Mouse (Mus musculus) gastrocnemius, adult 2 months (tissue): ENCODE results near the gene Fgfr3. TPM values are rescaled to one million over a fixed set of nuclear protein-coding genes. Genes with fewer than 3 reads are reported as not detected.

Experiments
- DNase-seq: peaks from one replicate; pipeline ENCODE4 v3.0.0; 2022
- H3K27ac ChIP-seq: fragments of 200-600 bp; 2 replicates; pipeline ENCODE4 v1.8.1; 2022; ENCODE audit warnings: mild to moderate bottlenecking
- H3K4me3 ChIP-seq: fragments of 200-600 bp; 2 replicates; pipeline ENCODE4 v1.8.1; 2022; ENCODE audit warnings: mild to moderate bottlenecking, moderate library complexity
- CTCF ChIP-seq: fragments of 200-600 bp; IDR thresholded peaks from 2 replicates; pipeline ENCODE4 v1.8.1; 2022; ENCODE audit warnings: antibody characterized with exemption, mild to moderate bottlenecking, moderate library complexity
- intact Hi-C: fragments of 180-260 bp; cut with DNase I; formaldehyde crosslinking; loops from one replicate; pipeline ENCODE4 v1.15.1; 2025
- total RNA-seq, 2 experiments: library from RNA; stranded (reverse); gene quantifications; 2 replicates each; pipeline ENCODE4 v1.2.3; 2021

Fgfr3 gene
- total RNA-seq, 2 experiments from 2014 or later: 3.0 to 7.6 TPM

DNA sequence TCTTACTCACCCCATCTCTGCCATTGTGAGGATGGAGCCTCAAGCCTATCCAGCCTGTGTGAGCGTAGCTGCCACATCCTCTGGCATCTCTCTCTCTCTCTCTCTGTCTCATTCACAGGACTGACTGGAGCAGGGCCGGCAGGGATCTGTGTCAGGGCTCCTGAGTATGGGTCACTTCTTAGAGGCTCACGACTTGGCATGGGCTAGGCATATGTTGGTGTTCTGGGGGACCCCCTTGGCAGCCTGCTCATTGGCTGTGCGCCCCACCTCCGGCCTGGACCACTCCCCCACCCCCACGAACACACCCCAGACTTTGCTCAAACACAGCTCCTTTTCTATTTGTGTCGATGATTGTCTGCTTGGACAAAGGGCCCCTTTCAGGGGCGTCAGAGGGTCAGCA lies 17.5 kb upstream of the Fgfr3 start:
- intact Hi-C loops: no loop called here
- H3K27ac ChIP-seq: no peak overlapping the region
- no peak overlapping the region for H3K4me3 ChIP-seq
- TF ChIP-seq CTCF: no peak
- DNase-seq: no peak

DNA sequence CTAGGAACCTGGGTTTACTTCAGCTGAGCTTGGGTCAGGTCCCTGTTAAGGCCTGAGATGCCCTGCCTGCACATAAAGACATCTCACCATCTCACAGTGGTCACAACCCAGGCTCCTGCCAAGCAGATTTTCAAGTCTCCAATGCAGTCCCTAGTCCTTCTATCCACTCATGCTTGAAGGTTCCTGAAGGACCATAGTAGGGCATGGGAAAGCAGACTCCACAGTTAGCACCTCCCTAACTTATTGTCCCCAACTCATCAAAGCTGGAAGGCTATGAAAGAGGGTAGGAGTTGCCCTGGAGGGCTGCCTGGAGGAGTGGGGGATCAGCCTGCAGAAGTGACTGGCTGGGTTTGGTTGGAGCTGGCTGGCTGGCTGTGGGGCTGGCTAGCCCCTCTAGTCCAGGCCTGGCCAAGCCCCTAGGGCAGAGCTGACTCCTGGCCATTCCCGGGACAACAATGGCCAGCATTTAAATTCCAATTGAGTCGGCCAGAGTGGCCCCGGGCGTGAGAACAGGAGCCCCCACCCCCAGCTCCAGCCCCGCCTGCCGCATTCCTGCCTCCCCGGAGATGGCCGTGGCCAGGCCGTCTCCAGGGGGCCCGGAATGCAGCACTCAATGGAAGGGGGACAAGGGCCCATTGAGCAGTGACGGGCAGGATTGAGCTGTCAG lies 16.4 kb upstream of the Fgfr3 start:
- no peak overlapping the region for H3K4me3 ChIP-seq
- no peak for TF ChIP-seq CTCF
- intact Hi-C loops: no loop called here
- DNase-seq: no peak
- H3K27ac ChIP-seq: no peak overlapping the region

DNA sequence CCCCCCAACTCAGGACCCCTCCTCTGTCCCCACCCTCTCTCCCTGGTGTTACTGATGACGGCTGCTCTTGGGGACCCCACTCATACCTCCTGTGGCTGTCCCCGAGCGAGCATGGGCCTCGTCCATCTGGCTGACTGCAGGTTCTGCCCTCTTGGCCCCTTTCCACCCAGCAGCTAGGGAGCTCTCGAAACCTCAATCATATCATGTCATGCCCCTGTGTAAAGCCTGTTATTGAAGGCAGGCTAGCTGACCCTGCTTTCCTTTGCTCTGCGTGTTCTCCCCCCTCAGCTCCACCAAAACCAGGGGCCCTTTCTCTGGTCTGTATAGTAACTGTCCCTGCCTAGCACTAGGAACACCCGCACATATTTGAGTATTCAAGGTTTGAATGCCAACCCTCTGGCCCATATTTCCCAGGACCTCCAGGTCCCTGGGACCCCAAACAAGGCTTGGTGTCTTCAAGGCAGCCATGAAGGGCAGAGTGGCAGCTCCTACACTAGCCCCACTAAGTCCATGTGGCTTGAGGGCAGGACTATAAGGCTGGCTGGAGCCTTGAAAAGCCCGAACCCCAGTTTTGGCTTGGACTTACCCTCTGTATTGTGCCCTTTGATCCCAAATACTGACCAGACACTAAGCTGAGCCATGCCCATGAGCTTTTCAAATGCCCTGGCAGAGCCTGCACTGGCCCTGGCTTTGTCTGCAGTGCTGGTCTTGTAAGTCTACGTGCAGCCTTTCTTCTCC lies 15.7 kb upstream of the Fgfr3 start:
- intact Hi-C loops: no loop called here
- Histone ChIP-seq H3K27ac (no peak overlapping the region), H3K4me3 (no peak overlapping the region)
- no peak for DNase-seq
- no peak for TF ChIP-seq CTCF

- no peak for TF ChIP-seq CTCF
- DNase-seq: no peak
- Histone ChIP-seq H3K27ac (no peak overlapping the region), H3K4me3 (no peak overlapping the region)
- intact Hi-C loops: no loop called here
Measured at GRCm38 (mm10) chr5:33706350-33706629, 15.2 kb upstream of the Fgfr3 start.

DNA sequence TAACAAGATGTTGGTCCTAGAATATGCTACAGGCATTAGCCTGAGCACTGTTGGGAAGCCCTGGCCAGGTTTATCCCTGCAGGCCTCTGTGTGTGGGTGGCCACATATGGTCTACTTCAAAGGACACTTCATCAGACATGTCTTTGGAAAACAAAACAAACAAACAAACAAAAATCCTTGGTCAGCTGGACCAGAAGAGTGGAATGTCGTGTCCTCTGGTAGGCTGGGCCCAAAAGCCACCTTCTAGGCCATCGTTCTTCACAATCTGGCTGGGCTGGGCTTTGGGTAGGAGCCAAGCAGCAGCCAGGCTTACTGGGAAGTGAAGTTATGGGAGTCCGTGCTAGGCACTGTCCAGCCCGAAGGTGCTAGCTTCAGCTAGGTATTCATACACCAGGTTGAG lies 14.3 kb upstream of the Fgfr3 start:
- intact Hi-C loops: no loop called here
- no peak for TF ChIP-seq CTCF
- Histone ChIP-seq H3K4me3 (no peak overlapping the region), H3K27ac (no peak overlapping the region)
- no peak for DNase-seq

GRCm38 (mm10) chr5:33709037-33709436 lies 12.4 kb upstream of the Fgfr3 start:
- DNase-seq: no peak
- TF ChIP-seq CTCF: no peak
- intact Hi-C loops: no loop called here
- no peak overlapping the region for H3K27ac ChIP-seq
- H3K4me3 ChIP-seq: no peak overlapping the region

DNA sequence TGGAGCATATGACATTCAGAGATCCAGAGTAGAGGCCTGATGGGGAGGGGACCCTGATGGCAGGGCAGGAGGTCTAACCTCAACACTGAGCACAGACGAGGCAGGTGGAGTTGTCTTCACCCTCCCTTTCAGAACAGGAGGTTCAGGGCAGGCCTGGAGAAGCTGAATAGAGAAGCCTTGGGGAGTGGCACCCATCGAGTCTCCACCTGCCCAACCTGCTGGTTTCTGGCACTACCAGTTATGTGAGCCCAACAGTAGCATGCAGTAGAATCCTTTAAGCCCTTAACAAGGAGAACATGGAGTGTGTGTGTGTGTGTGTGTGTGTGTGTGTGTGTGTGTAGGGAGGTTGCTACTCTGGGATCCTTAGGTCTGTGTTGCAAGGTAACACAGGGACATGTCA lies 8.9 kb upstream of the Fgfr3 start:
- no peak for DNase-seq
- TF ChIP-seq CTCF: no peak
- no peak overlapping the region for H3K4me3 ChIP-seq
- H3K27ac ChIP-seq: no peak overlapping the region
- intact Hi-C loops: no loop called here

GRCm38 (mm10) chr5:33715182-33715581 lies 6.3 kb upstream of the Fgfr3 start:
- intact Hi-C loops: no loop called here
- no peak overlapping the region for H3K4me3 ChIP-seq
- TF ChIP-seq CTCF: no peak
- no peak overlapping the region for H3K27ac ChIP-seq
- DNase-seq: no peak

- Histone ChIP-seq H3K27ac (no peak overlapping the region), H3K4me3 (no peak overlapping the region)
- intact Hi-C loops: no loop called here
- no peak for TF ChIP-seq CTCF
- no peak for DNase-seq
Measured at GRCm38 (mm10) chr5:33716467-33716866, 5.0 kb upstream of the Fgfr3 start.

- intact Hi-C loops: no loop called here
- Histone ChIP-seq H3K27ac (no peak overlapping the region), H3K4me3 (no peak overlapping the region)
- DNase-seq: no peak
- no peak for TF ChIP-seq CTCF
Measured at GRCm38 (mm10) chr5:33718460-33718859, 3.0 kb upstream of the Fgfr3 start.

- intact Hi-C loops: no loop called here
- Histone ChIP-seq H3K27ac (peak overlapping the region; percentile 78; the same call in 1 of the 2 replicates), H3K4me3 (peak overlapping the region; percentile 86)
- no peak for TF ChIP-seq CTCF
- DNase-seq: peak; percentile 49
Measured at GRCm38 (mm10) chr5:33720852-33721490, 503 bp upstream of the Fgfr3 start.

GRCm38 (mm10) chr5:33722266-33723018 lies 968 bp downstream of the Fgfr3 start:
- no peak for TF ChIP-seq CTCF
- Histone ChIP-seq H3K27ac (peak overlapping the region; percentile 78), H3K4me3 (peak overlapping the region; percentile 86)
- intact Hi-C loops: loop anchor here (2.0 kb wide), 1 partner anchor 34 kb away; no protein-coding TSS in a partner anchor
- no peak for DNase-seq
